Mouse (Mus musculus): ENCODE results near the gene Slc29a1. TPM values are rescaled to one million over a fixed set of nuclear protein-coding genes. Genes with fewer than 3 reads are reported as not detected.

The Slc29a1 gene
- total and polyA plus RNA-seq, 3 experiments = 58.4 to 88.0 (median 72.1) TPM

DNA sequence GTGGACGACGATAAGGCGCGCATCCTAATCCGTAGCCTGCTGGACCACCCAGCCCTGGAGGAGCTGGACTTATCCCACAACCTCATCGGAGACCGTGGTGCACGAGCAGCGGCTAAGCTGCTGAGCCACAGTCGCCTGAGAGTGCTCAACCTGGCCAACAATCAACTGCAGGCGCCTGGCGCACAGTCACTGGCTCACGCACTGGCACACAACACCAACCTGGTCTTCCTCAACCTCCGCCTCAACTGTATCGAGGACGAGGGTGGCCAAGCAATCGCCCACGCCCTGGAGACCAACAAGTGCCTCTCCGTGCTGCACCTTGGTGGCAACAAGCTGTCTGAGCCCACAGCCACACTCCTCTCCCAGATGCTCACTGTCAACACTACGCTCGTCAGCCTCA is 59.7 kb downstream of the Slc29a1 start:
- H3K4me2 ChIP-seq (ENCODE audit: insufficient read depth, low read depth, poor library complexity, severe bottlenecking) = no peak overlapping the region
- no peak overlapping the region for H3K27ac ChIP-seq (ENCODE audit: insufficient read depth, low read depth)
- dilution Hi-C loops (cut with MboI; ENCODE audit: extremely low pct_ligation_motif_present, extremely low pct_unique_long_range_greater_than_20kb, low sequenced_read_pairs) (no loop called here), in situ Hi-C loops (cut with MboI; ENCODE audit: low pct_ligation_motif_present, low pct_unique_long_range_greater_than_20kb, low sequenced_read_pairs) (no loop called here)
- H3K36me3 ChIP-seq (replicated peaks in 1 of 2; ENCODE audit: control insufficient read depth in 1 of 2, insufficient read depth in 1 of 2, low read length in 1 of 2) = no peaks in the 10 kb centered on the region
- H3K4me1 ChIP-seq (ENCODE audit: control insufficient read depth in 1 of 2, insufficient read depth in 2 of 2) = peaks cover 9 to 16% of the 10 kb centered on the region in 2 experiments
- H3K79me2 ChIP-seq (replicated peaks; ENCODE audit: control insufficient read depth, extremely low read depth, insufficient read depth, poor library complexity, severe bottlenecking) = no peaks in the 10 kb centered on the region
- TF ChIP-seq MEF2A (IDR thresholded peaks at IDR 0.05; ENCODE audit: borderline replicate concordance, low read depth, low read length) (no peak), MAZ (IDR thresholded peaks at IDR 0.05; ENCODE audit: low read depth, low read length) (no peak), GABPA (IDR thresholded peaks at IDR 0.05; ENCODE audit: insufficient replicate concordance, low read depth, low read length) (no peak), TBP (conservative IDR thresholded peaks at IDR 0.05; ENCODE audit: low read depth, low read length) (no peak), ZC3H11A (IDR thresholded peaks at IDR 0.05; ENCODE audit: low read depth, low read length) (no peak), USF2 (conservative IDR thresholded peaks at IDR 0.05; ENCODE audit: low read depth, low read length) (no peak), IRF4 (IDR thresholded peaks at IDR 0.05; ENCODE audit: low read depth, low read length) (no peak), NRF1 (IDR thresholded peaks at IDR 0.05; ENCODE audit: low read depth, low read length) (no peak), ETS1 (conservative IDR thresholded peaks at IDR 0.05; ENCODE audit: low read depth, low read length) (no peak), KAT2A (IDR thresholded peaks at IDR 0.05; ENCODE audit: insufficient replicate concordance, low read length) (no peak), BHLHE40 (IDR thresholded peaks at IDR 0.05; ENCODE audit: low read depth, low read length) (no peak), ZNF384 (IDR thresholded peaks at IDR 0.05; ENCODE audit: low read depth, low read length) (no peak)
- H3K27me3 ChIP-seq (replicated peaks) = peaks cover 90% of the 10 kb centered on the region
- no peak overlapping the region for H3K4me3 ChIP-seq (replicated peaks in 1 of 3; ENCODE audit: low read depth in 2 of 3, low read length in 2 of 3, poor library complexity in 1 of 3)
- no peak for DNase-seq (ENCODE audit: extremely low read depth)
- H3K9ac ChIP-seq (ENCODE audit: insufficient read depth, low read depth) = no peak overlapping the region
- H3K9me3 ChIP-seq (replicated peaks; ENCODE audit: low read length) = no peaks in the 10 kb centered on the region

DNA sequence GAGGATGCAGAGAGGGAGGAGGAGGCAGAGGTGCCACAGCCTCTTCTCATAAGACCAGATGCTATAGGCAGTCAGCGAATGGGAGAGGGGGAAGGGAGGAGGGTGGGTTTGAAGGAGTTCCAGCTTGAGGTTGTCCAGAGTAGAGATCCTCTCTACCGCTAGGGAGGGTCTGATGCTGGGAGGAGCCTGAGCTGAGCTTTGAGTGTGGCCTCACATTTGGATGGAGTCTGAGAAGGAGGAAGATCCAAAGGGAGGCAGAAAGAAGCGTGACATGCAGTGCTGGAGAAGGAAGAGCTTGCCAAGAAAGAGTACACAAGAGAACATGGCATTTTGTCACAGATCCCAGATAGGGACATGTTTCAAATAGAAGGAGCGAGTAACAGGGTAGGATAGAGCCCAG is 61.0 kb downstream of the Slc29a1 start:
- Histone ChIP-seq H3K9me3 (replicated peaks; ENCODE audit: low read length) (no peaks in the 10 kb centered on the region), H3K9ac (ENCODE audit: insufficient read depth, low read depth) (no peak overlapping the region), H3K79me2 (replicated peaks; ENCODE audit: control insufficient read depth, extremely low read depth, insufficient read depth, poor library complexity, severe bottlenecking) (no peaks in the 10 kb centered on the region), H3K36me3 (replicated peaks in 1 of 2; ENCODE audit: control insufficient read depth in 1 of 2, insufficient read depth in 1 of 2, low read length in 1 of 2) (no peaks in the 10 kb centered on the region), H3K4me3 (replicated peaks in 1 of 3; ENCODE audit: low read depth in 2 of 3, low read length in 2 of 3, poor library complexity in 1 of 3) (no peak overlapping the region), H3K27ac (ENCODE audit: insufficient read depth, low read depth) (no peak overlapping the region), H3K4me1 (ENCODE audit: control insufficient read depth in 1 of 2, insufficient read depth in 2 of 2) (peaks cover 5 to 8% of the 10 kb centered on the region in 2 experiments), H3K27me3 (replicated peaks) (peaks cover 88% of the 10 kb centered on the region), H3K4me2 (ENCODE audit: insufficient read depth, low read depth, poor library complexity, severe bottlenecking) (no peak overlapping the region)
- TF ChIP-seq UBTF (IDR thresholded peaks at IDR 0.05; ENCODE audit: low read depth, low read length) (no peak), ZC3H11A (IDR thresholded peaks at IDR 0.05; ENCODE audit: low read depth, low read length) (no peak), EP300 (IDR thresholded peaks at IDR 0.05; ENCODE audit: low read length) (no peak), MEF2A (IDR thresholded peaks at IDR 0.05; ENCODE audit: borderline replicate concordance, low read depth, low read length) (no peak), ZNF384 (IDR thresholded peaks at IDR 0.05; ENCODE audit: low read depth, low read length) (no peak), HCFC1 (IDR thresholded peaks at IDR 0.05; ENCODE audit: low read depth, low read length) (no peak), MYC (IDR thresholded peaks at IDR 0.05; ENCODE audit: low read depth, low read length) (no peak), SMC3 (IDR thresholded peaks at IDR 0.05; ENCODE audit: low read depth, low read length) (no peak), JUN (IDR thresholded peaks at IDR 0.05; ENCODE audit: insufficient read depth, low read depth, low read length) (no peak), MAZ (IDR thresholded peaks at IDR 0.05; ENCODE audit: low read depth, low read length) (no peak), IRF4 (IDR thresholded peaks at IDR 0.05; ENCODE audit: low read depth, low read length) (no peak), POLR2AphosphoS2 (IDR thresholded peaks at IDR 0.05; ENCODE audit: low read depth, low read length) (no peak), NELFE (IDR thresholded peaks at IDR 0.05; ENCODE audit: low read depth, low read length) (no peak), MAX (IDR thresholded peaks at IDR 0.05; ENCODE audit: low read length) (no peak), RCOR1 (conservative IDR thresholded peaks at IDR 0.05; ENCODE audit: low read depth, low read length) (no peak), USF1 (IDR thresholded peaks at IDR 0.05; ENCODE audit: low read depth, low read length) (no peak), BHLHE40 (IDR thresholded peaks at IDR 0.05; ENCODE audit: low read depth, low read length) (no peak), USF2 (conservative IDR thresholded peaks at IDR 0.05; ENCODE audit: low read depth, low read length) (no peak), RAD21 (IDR thresholded peaks at IDR 0.05; ENCODE audit: low read depth, low read length) (no peak)
- dilution Hi-C loops (cut with MboI; ENCODE audit: extremely low pct_ligation_motif_present, extremely low pct_unique_long_range_greater_than_20kb, low sequenced_read_pairs) = no loop called here
- DNase-seq (ENCODE audit: extremely low read depth) = no peak
- in situ Hi-C loops (cut with MboI; ENCODE audit: low pct_ligation_motif_present, low pct_unique_long_range_greater_than_20kb, low sequenced_read_pairs) = no loop called here

Measured in CH12.LX (cell line).